Mouse (Mus musculus): ENCODE measurements at regions not wholly inside any gene's neighbourhood (a gene's known extent, or its start where the extent isn't known, plus 50 kb on each side); places are given as distances from the start of the nearest gene placed in this dataset.

DNA sequence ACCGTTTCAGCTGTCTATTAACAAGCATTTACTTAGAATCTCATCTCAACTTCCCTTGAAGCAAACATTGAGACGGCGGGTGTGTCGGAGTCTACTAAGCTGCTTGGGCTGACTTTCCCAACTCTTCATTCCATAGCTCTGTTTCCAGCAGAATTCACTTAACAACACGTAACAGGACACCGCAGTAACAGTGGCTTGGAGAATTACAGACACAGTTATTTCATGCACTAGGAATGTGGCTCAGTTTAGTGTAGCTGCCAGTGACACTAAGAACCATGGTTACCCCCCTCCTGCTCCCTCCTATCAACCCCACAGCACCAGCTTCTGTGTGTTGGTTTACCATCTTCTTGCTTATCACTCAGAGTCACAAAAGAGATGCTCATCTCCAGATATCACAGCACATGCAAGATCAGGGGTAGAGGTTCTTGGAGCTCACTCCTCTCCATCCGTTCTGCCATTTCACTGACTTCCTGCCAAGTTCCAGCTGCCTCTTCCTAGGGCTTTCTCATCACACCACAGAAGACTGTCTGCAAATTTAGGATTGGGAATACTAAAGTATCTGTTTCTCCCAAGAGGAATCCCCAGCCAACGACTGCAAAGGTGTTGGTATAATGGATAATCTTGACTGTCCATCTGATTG is 90.7 kb downstream of the Banf2 start:
- Histone ChIP-seq H3K4me1 (replicated peaks) (peaks cover 3% of the 10 kb centered on the region), H3K27me3 (no peaks in the 10 kb centered on the region), H3K27ac (no peak overlapping the region), H3K9me3 (no peaks in the 10 kb centered on the region), H3K4me2 (no peak overlapping the region), H3K4me3 (no peak overlapping the region), H3K36me3 (no peaks in the 10 kb centered on the region), H3K9ac (no peak overlapping the region)
- ATAC-seq (ENCODE audit: low FRiP score) = no peak
- WGBS = 89% methylated on average over 8 of the region's 8 CpGs

DNA sequence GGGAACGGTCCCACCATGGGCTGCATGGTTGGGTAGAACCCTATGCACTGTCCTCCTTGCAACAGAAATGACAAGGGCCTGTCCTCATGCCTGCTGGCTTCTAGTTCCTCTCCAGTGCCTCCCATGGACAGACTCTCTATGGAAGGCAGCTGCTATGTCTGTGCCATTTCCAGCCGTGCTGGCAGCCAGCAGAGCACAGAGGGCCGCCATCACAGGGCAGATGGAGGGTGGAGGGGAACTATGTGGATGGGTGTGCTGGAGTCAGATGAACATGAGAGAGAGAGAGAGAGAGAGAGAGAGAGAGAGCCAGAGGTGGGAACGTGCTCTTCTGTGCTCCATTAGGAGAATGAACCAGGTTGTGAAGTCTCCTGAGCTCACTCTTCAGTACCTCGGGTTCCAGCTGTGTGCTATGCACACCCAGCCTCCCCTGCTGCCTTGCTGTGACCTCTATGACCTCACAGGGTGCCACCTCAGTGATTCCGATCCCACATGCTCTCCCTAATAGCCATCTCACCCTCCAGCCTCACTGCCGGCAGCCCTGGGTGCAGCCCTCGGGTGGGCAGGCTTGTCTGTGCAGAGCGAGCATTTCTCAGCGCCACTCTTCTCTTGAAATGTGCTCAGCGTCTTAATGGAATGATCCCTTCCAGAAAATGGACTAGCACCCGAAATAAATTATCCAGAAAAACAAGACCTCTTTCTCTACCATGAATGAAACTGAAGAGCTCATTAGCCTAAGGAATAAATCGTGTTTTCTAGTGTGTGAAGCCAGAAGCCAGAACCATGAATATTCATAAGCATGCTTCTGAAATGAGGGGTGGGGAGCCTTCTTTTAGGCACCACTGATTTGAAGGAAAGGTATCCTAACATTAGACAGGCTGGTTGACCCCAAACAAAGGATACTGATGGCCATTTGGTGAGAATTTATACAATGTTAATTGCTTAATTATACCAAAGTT is 94.5 kb downstream of the Banf2 start:
- peak overlapping the region; percentile 60; the same call in 1 of the 2 replicates for H3K27ac ChIP-seq
- H3K9ac ChIP-seq = peak overlapping the region; percentile 36; the same call in 1 of the 2 replicates
- no peak overlapping the region for H3K4me3 ChIP-seq
- H3K36me3 ChIP-seq = no peaks in the 10 kb centered on the region
- H3K4me2 ChIP-seq = no peak overlapping the region
- H3K9me3 ChIP-seq = no peaks in the 10 kb centered on the region
- 48% methylated on average over 13 of the region's 13 CpGs for WGBS
- ATAC-seq (ENCODE audit: low FRiP score) = peak; percentile 82
- H3K27me3 ChIP-seq = no peaks in the 10 kb centered on the region
- peaks cover 3% of the 10 kb centered on the region for H3K4me1 ChIP-seq (replicated peaks)

GRCm38 (mm10) chr2:144128038-144128402 is 95.2 kb downstream of the Banf2 start:
- no peak overlapping the region for H3K27ac ChIP-seq

GRCm38 (mm10) chr2:144128527-144128926 is 95.7 kb downstream of the Banf2 start:
- H3K4me1 ChIP-seq (replicated peaks) = peaks cover 3% of the 10 kb centered on the region
- no peak for ATAC-seq (ENCODE audit: low FRiP score)
- no peak overlapping the region for H3K27ac ChIP-seq
- 71% methylated on average over 4 of the region's 4 CpGs for WGBS
- H3K4me3 ChIP-seq = no peak overlapping the region
- H3K9ac ChIP-seq = no peak overlapping the region
- H3K27me3 ChIP-seq = no peaks in the 10 kb centered on the region
- no peak overlapping the region for H3K4me2 ChIP-seq
- H3K9me3 ChIP-seq = no peaks in the 10 kb centered on the region
- H3K36me3 ChIP-seq = no peaks in the 10 kb centered on the region

More at GRCm38 (mm10) chr2:144128038-144128402, 95.2 kb downstream of the Banf2 start:
- WGBS = 70% methylated on average over 3 of the region's 3 CpGs
- H3K4me3 ChIP-seq = no peak overlapping the region
- H3K4me1 ChIP-seq (replicated peaks) = peaks cover 3% of the 10 kb centered on the region
- H3K4me2 ChIP-seq = no peak overlapping the region
- ATAC-seq (ENCODE audit: low FRiP score) = peak; percentile 61
- H3K36me3 ChIP-seq = no peaks in the 10 kb centered on the region
- no peaks in the 10 kb centered on the region for H3K27me3 ChIP-seq
- H3K9ac ChIP-seq = no peak overlapping the region
- H3K9me3 ChIP-seq = no peaks in the 10 kb centered on the region

- H3K9ac ChIP-seq = no peak overlapping the region
- no peak overlapping the region for H3K4me2 ChIP-seq
- H3K4me3 ChIP-seq = no peak overlapping the region
- no peaks in the 10 kb centered on the region for H3K36me3 ChIP-seq
- no peak overlapping the region for H3K27ac ChIP-seq
- no peaks in the 10 kb centered on the region for H3K27me3 ChIP-seq
- H3K4me1 ChIP-seq (replicated peaks) = no peaks in the 10 kb centered on the region
- WGBS = 63% methylated on average over 14 of the region's 14 CpGs
- no peaks in the 10 kb centered on the region for H3K9me3 ChIP-seq
- ATAC-seq (ENCODE audit: low FRiP score) = no peak
These were observed 101.1 kb downstream of the Banf2 start for GRCm38 (mm10) chr2:144133806-144134574.

DNA sequence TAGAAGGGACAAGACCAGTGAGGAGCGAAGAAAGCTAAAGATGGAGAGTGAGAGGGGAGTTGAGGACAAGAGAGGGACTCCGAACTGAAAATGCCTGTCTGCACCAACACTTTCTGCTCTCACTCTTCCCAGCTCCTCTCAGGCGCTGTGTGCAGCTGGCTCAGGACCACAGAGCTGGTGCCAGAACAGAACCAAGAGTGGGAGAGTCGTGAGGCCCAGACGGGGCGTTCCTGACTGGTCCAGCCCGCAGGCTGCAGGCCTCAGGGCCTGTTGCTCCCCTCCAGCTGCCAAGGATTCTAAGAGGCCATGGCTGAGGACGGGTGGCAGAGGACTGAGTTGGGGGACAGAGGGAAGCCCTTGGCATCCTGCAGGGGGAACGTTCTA is 101.7 kb downstream of the Banf2 start:
- WGBS = 76% methylated on average over 9 of the region's 9 CpGs
- H3K9ac ChIP-seq = no peak overlapping the region

GRCm38 (mm10) chr2:144135586-144135985 is 102.7 kb downstream of the Banf2 start:
- Histone ChIP-seq H3K9ac (no peak overlapping the region), H3K27ac (no peak overlapping the region), H3K4me1 (replicated peaks) (peaks cover 4% of the 10 kb centered on the region), H3K4me3 (no peak overlapping the region), H3K4me2 (no peak overlapping the region), H3K9me3 (no peaks in the 10 kb centered on the region), H3K27me3 (no peaks in the 10 kb centered on the region), H3K36me3 (no peaks in the 10 kb centered on the region)
- no peak for ATAC-seq (ENCODE audit: low FRiP score)
- WGBS = 87% methylated on average over 1 of the region's 1 CpGs

More for the DNA sequence above, 101.7 kb downstream of the Banf2 start:
- Histone ChIP-seq H3K27me3 (no peaks in the 10 kb centered on the region), H3K4me2 (no peak overlapping the region), H3K27ac (no peak overlapping the region), H3K4me1 (replicated peaks) (peaks cover 3% of the 10 kb centered on the region), H3K9me3 (no peaks in the 10 kb centered on the region), H3K36me3 (no peaks in the 10 kb centered on the region), H3K4me3 (no peak overlapping the region)
- ATAC-seq (ENCODE audit: low FRiP score) = no peak

DNA sequence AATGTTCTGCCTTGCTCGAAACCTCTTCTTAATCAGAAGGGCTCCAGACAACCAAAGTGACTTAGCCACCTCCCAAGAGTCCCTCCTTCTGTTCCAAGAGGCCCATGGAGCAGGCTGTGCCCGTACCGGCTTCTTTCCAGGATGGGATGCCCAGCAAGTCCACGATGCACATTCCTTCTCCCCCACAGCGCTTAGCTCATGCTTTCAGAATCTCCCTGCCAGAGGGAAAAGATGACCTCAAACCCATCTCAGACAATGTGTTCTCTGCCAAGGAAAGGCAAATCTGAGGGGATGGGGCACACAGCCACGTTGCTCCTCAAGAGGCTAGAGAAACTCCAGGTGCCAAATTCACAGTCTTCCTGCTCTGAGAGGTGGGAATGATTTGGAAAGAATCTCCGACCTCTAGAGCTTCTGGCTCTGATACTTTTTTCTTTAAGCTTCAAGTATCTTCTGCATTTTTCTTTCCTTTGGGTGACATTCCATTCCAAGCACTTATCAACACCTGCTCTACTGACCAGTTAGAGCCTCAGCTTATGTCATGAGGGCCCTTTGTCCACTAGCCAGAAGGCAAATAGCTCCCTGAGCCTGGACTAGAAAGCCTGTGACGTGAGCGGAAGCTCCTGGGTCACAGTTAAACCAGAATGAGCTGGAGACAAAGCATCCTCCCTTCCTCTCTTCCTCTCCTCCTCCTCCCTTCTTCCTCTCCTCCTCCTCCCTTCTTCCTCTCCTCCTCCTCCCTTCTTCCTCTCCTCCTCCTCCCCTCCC is 110.9 kb downstream of the Banf2 start:
- H3K36me3 ChIP-seq = no peaks in the 10 kb centered on the region
- H3K9ac ChIP-seq = no peak overlapping the region
- H3K27ac ChIP-seq = no peak overlapping the region
- H3K4me1 ChIP-seq (replicated peaks) = peaks cover 4% of the 10 kb centered on the region
- no peak overlapping the region for H3K4me3 ChIP-seq
- H3K4me2 ChIP-seq = no peak overlapping the region
- 87% methylated on average over 9 of the region's 9 CpGs for WGBS
- no peak for ATAC-seq (ENCODE audit: low FRiP score)
- no peaks in the 10 kb centered on the region for H3K9me3 ChIP-seq
- no peaks in the 10 kb centered on the region for H3K27me3 ChIP-seq

- no peak for ATAC-seq (ENCODE audit: low FRiP score)
- 88% methylated on average over 5 of the region's 5 CpGs for WGBS
These were observed 111.8 kb downstream of the Banf2 start for GRCm38 (mm10) chr2:144144486-144145136.

GRCm38 (mm10) chr2:144156456-144157211 is 113.8 kb upstream of the Mgme1 start:
- Histone ChIP-seq H3K4me3 (no peak overlapping the region), H3K4me1 (replicated peaks) (peaks cover 11% of the 10 kb centered on the region), H3K9ac (no peak overlapping the region), H3K27ac (no peak overlapping the region), H3K27me3 (peaks cover 10% of the 10 kb centered on the region; the same call in 1 of the 2 replicates), H3K9me3 (no peaks in the 10 kb centered on the region), H3K36me3 (no peaks in the 10 kb centered on the region), H3K4me2 (no peak overlapping the region)
- ATAC-seq (ENCODE audit: low FRiP score) = 0 out of 2 replicates have a peak, but pooled peaks have one; percentile 39
- WGBS = 32% methylated on average over 7 of the region's 7 CpGs

More at GRCm38 (mm10) chr2:144144486-144145136, 111.8 kb downstream of the Banf2 start:
- no peak overlapping the region for H3K27ac ChIP-seq
- H3K36me3 ChIP-seq = no peaks in the 10 kb centered on the region
- no peak overlapping the region for H3K4me3 ChIP-seq
- H3K9me3 ChIP-seq = no peaks in the 10 kb centered on the region
- H3K27me3 ChIP-seq = no peaks in the 10 kb centered on the region
- 0 out of 2 replicates have a peak, but pooled peaks cover under 1% of the 10 kb centered on the region for H3K4me1 ChIP-seq (replicated peaks)
- H3K4me2 ChIP-seq = no peak overlapping the region
- H3K9ac ChIP-seq = no peak overlapping the region

- H3K27ac ChIP-seq = no peak overlapping the region
- H3K9me3 ChIP-seq = no peaks in the 10 kb centered on the region
- no peak overlapping the region for H3K9ac ChIP-seq
- H3K27me3 ChIP-seq = peaks cover 10% of the 10 kb centered on the region; the same call in 1 of the 2 replicates
- no peak overlapping the region for H3K4me3 ChIP-seq
- H3K4me2 ChIP-seq = no peak overlapping the region
- ATAC-seq (ENCODE audit: low FRiP score) = no peak
- WGBS = 11% methylated on average over 2 of the region's 2 CpGs
- no peaks in the 10 kb centered on the region for H3K36me3 ChIP-seq
- peaks cover 11% of the 10 kb centered on the region for H3K4me1 ChIP-seq (replicated peaks)
These were observed 113.1 kb upstream of the Mgme1 start for GRCm38 (mm10) chr2:144157343-144157742.
